Mouse (Mus musculus) heart, postnatal 10 days (tissue): ENCODE measurements at regions not wholly inside any gene's neighbourhood (a gene's known extent, or its start where the extent isn't known, plus 50 kb on each side); places are given as distances from the start of the nearest gene placed in this dataset.

ENCODE experiments used
- DNase-seq, 2 experiments: peaks; one replicate each; pipeline ENCODE4 v3.0.0; 2021
- intact Hi-C: fragments of 180-260 bp; cut with DNase I; formaldehyde crosslinking; loops from one replicate; pipeline ENCODE4 v1.15.1; 2025

DNA sequence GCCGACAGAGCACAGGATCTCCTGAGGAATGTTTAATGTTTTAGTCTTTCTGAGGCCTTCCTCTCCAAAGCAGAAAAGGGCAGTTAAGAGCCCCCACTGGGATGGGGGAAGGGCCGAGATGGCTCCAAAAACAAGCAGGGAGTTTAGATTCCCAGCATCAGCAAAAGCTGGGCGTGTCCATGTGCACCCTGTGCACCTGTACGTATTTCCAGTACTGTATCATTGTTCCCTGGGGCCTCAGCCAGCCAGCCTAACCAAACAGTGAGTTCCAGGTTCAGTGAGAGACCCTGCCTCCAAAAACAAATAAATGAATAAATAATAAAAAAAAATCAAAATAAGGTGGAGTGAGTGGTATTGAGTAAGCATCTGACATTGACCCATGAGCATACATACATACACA is 50.8 kb upstream of the Olfm1 start:
- intact Hi-C loops, result no loop called here

DNA sequence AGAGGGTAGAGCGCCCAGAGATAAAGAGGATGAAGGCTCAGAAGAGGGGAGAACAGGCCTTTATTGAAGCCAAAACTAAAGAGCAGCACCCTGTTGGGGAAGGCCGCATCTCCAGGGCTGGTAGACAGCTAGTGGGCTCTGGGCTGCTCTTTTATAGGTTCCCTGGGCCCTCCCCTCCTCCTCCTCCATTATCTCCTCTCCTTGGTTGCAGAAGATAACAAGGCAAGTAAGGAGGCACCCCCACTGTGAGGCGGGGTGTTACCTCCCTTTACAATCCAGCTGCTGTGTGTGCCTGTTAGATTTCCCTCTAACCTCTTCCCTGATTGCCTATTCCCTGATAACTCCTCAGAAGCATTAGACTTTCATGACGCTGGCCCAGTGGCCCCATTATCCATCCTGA is 51.2 kb upstream of the Olfm1 start:
- intact Hi-C loops, result no loop called here
- DNase-seq, result no peak

More for the DNA sequence above, 50.8 kb upstream of the Olfm1 start:
- DNase-seq, result no peak

- DNase-seq, result peak in 1 of 2 experiments; percentile 21
- intact Hi-C loops, result no loop called here
These were observed 53.9 kb upstream of the Fcnb start for GRCm38 (mm10) chr2:28138583-28138982.

DNA sequence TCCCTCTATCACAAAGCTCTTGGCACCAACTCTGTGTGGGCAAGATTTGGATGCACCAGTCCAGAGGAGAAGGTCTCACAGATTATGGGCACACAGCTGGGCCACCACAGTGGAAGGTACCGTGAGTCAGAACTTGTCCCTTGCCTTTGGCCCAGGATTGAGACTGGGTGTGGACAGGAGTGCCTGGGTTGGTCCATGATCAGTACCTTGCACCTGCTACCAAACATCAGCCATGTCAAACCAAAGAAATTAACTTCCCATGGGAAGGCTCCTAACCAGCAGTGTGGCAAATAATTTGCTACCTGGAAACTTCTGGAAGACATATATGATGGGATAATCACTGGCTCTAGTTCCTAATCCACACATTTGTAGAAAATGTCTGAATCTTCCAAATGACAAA is 49.9 kb upstream of the Fcnb start:
- intact Hi-C loops, result no loop called here
- no peak for DNase-seq
